Mouse (Mus musculus) ES-E14 (cell line): ENCODE measurements around the gene Zfp113.

Experiments
- HCFC1 ChIP-seq: IDR thresholded peaks from 2 replicates; pipeline ENCODE4 v1.6.1; 2012; ENCODE audit warnings: low read length, inconsistent platforms, borderline replicate concordance; ENCODE audit not compliant: insufficient read depth
- ZC3H11A ChIP-seq: IDR thresholded peaks from 2 replicates; pipeline ENCODE4 v1.6.1; 2012; ENCODE audit warnings: low read depth, mild to moderate bottlenecking, inconsistent platforms, low read length, borderline replicate concordance
- ZNF384 ChIP-seq: IDR thresholded peaks from 2 replicates; pipeline ENCODE4 v1.6.1; 2012; ENCODE audit warnings: low read depth, low read length, inconsistent platforms

DNA sequence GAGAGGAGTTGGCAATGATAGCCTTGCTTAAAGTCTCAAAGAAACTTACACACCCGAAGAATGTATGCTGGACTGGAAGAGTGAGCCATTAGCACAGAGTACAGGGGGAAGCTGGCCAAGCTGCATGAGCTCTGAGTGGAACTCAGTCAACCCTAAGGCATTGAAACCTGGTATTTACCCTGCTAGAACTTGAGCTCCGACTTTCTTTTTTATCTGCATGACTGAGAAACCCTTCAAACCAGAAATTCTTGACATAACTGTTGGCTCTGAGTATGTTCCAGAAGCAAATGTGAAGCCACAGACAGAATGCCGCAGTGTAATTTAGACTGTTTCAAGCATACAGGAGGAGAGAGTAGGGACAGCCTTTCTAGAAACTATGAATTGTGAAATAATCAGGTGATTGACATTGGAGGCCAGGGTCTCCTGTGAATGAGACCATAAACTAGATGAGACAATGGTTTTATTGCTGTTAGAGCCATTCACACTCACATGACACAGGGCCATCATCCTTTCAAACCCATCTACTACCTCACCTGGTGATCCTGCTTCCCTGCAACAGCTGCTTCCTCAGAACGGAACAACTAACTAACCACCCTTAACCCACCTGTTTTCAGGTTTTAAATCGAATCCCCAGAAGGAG is 23.0 kb downstream of the Zfp113 start:
- no peak for TF ChIP-seq ZC3H11A
- TF ChIP-seq ZNF384: no peak
- no peak for TF ChIP-seq HCFC1
